Mouse (Mus musculus) effector memory CD4-positive, alpha-beta T cell, adult 5 months (primary cell): ENCODE results near the gene Olfr844. TPM values are rescaled to one million over a fixed set of nuclear protein-coding genes. Genes with fewer than 3 reads are reported as not detected.

Source experiments
- polyA plus RNA-seq: library from polyadenylated mRNA; unstranded; fragments of 100-300 nt; shearing (Covaris generic); gene quantifications from one replicate; pipeline ENCODE4 v1.2.1, GENCODE M21; 2017

Gene Olfr844
- polyA plus RNA-seq: not detected

GRCm38 (mm10) chr9:19316047-19316446 lies at the start of gene Olfr844:
Gene Olfr844, plus strand, starts transcription at chr9:19316347.

GRCm38 (mm10) chr9:19336157-19336556 lies 20.0 kb downstream of the Olfr844 start, which contains the start of gene Olfr845:
Gene Olfr845, plus strand, starts transcription at chr9:19336457.

GRCm38 (mm10) chr9:19363905-19364304 lies 47.8 kb downstream of the Olfr844 start, which contains the start of gene Olfr846:
Gene Olfr846, minus strand, starts transcription at chr9:19364005.

Other genes with a start within 250 kb of the Olfr844 start
- not detected for gene Olfr836, start 196.0 kb upstream of the Olfr844 start, polyA plus RNA-seq
- gene Olfr837, start 180.0 kb upstream of the Olfr844 start, polyA plus RNA-seq: 0.46 TPM
- gene Olfr839-ps1, start 139.0 kb upstream of the Olfr844 start, polyA plus RNA-seq: 0.10 TPM
- 0.07 TPM for gene Olfr843, start 64.4 kb upstream of the Olfr844 start, polyA plus RNA-seq
- not detected for gene Olfr845, start 20.1 kb downstream of the Olfr844 start, polyA plus RNA-seq
- gene Olfr846, start 47.7 kb downstream of the Olfr844 start, polyA plus RNA-seq: not detected
- not detected for gene Olfr847, start 62.3 kb downstream of the Olfr844 start, polyA plus RNA-seq
- not detected for gene Olfr849, start 123.9 kb downstream of the Olfr844 start, polyA plus RNA-seq
- not detected for gene Olfr850, start 161.9 kb downstream of the Olfr844 start, polyA plus RNA-seq
- not detected for gene Olfr851, start 176.9 kb downstream of the Olfr844 start, polyA plus RNA-seq
- not detected for gene Olfr853, start 224.7 kb downstream of the Olfr844 start, polyA plus RNA-seq